Mouse (Mus musculus): Measurements from ENCODE around the gene Mustn1.

GRCm38 (mm10) chr14:30856885-30857507, 22.0 kb upstream of the Mustn1 start:
- TF ChIP-seq POLR2A (IDR thresholded peaks at IDR 0.05; ENCODE audit: low read depth, low read length): no peak
- no peak for TF ChIP-seq CTCF (IDR thresholded peaks at IDR 0.05; ENCODE audit: extremely low read depth, insufficient read depth, insufficient read length, insufficient replicate concordance)
